Mouse (Mus musculus): ENCODE measurements around the gene Gm13693. TPM values are rescaled to one million over a fixed set of nuclear protein-coding genes. Genes with fewer than 3 reads are reported as not detected.
"Not testable (repeated sequence)": the region's sequence is repeated elsewhere in the genome, so short reads cannot be mapped to it uniquely, and the experiment has no call there.

Gene Gm13693
- not detected in 2 replicates for polyA plus RNA-seq (2012; rRNA removed)

DNA sequence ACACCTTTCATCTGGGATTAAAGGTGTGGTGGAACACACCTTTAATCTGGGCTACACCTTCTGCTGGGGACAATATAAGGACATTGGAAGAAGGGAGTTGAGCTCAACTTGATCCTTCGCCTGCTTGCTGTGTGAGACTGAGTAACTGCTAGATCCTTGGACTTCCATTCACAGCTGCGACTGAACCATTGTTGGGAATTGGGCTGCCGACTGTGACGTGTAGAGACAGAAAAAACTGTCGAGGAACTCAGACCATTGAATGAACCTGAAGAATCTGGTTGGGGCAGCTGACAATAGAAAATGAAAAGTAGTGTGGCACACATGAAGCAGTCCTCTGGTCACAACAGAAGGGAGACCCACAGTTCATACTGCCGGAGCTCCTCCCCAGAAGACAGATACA lies at the start of gene Gm13693:
Gm13693 (plus strand) TSS at position 301 of the 400 bp plus-strand sequence.
- not testable (repeated sequence) for H3K36me3 ChIP-seq (ENCODE audit: control insufficient read depth, insufficient read depth, low read length); H3K27ac ChIP-seq (ENCODE audit: insufficient read depth, low read length); H3K4me3 ChIP-seq (ENCODE audit: extremely low read depth, insufficient read depth, insufficient read length); DNase-seq (ENCODE audit: low read depth in 1 of 2, low spot score in 2 of 2); H3K27me3 ChIP-seq (ENCODE audit: control insufficient read depth, insufficient read depth, low read length); H3K4me1 ChIP-seq (ENCODE audit: control insufficient read depth, insufficient read depth, insufficient read length)
- WGBS, result no CpG with 5 or more reads among the region's 6 CpGs

DNA sequence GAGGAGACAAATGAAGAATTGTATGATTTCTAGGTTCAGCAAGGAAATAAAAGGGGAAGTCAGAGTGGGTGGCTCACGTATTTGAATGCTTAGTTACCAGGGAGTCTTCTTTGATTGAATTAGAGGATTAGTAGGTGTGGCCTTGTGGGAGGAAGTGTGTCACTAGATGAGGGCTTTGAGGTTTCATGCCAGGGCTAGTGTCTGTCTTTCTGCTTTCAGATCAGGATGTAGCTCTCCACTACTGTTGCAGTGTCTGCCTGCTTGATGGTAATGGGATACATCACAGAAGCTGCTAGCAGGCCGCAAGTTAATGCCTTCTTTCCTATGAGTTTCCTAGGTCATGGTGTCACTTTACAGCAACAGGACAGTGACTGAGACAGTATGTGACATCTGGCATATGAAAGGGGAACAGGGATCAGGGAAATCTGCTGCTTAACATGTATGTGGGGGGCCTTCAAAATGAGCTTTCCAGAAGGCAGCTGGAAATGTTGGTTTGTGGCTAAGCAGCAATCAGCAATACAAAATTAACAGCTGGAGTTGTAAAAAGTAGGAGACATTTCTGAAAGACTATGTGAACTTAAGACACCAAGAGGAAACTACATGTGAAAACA lies 31.7 kb upstream of the Gm13693 start:
- peak; percentile 38 to 71 for DNase-seq (ENCODE audit: low read depth in 1 of 2, low spot score in 2 of 2)

DNA sequence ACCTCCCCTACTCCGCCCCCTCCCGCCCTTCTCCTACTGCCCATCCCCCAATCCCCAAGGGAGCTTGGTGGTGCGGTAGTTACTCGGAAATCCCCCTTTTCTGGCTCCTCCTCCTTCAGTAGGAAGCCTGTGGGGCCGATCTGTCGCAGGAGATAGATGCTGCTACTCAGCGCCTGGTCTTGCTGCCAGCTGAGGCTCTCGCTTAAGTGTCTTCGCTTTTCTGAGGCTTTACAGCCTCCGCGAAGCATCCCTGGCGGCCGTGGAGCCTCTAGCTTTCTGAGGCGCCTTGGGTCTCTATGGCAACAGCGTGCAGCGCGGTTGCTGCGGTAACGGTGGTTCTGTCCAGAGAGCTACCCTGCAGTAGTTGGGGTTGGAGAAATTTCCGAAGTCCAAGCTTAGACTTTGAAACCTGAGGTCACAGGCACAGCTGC lies 20.4 kb upstream of the Gm13693 start, which contains the start of gene Zswim2:
Zswim2 (minus strand) TSS at position 298 of the 431 bp plus-strand sequence.
- 3% methylated on average over 20 of the region's 20 CpGs for WGBS
- TF ChIP-seq CTCF (IDR thresholded peaks at IDR 0.05; ENCODE audit: extremely low read depth, insufficient read depth, insufficient read length, insufficient replicate concordance) (no peak), POLR2A (IDR thresholded peaks at IDR 0.05; ENCODE audit: low read depth, low read length) (no peak)
- H3K36me3 ChIP-seq (ENCODE audit: control insufficient read depth, insufficient read depth, low read length), result no peaks in the 10 kb centered on the region
- no peaks in the 10 kb centered on the region for H3K27me3 ChIP-seq (ENCODE audit: control insufficient read depth, insufficient read depth, low read length)
- DNase-seq (ENCODE audit: low read depth in 1 of 2, low spot score in 2 of 2), result peak; percentile 26 to 37
- peaks cover 3% of the 10 kb centered on the region; the same call in 1 of the 2 replicates for H3K4me1 ChIP-seq (ENCODE audit: control insufficient read depth, insufficient read depth, insufficient read length)
- H3K4me3 ChIP-seq (ENCODE audit: extremely low read depth, insufficient read depth, insufficient read length), result peak within 1 kb of the TSS; percentile 17
- H3K27ac ChIP-seq (ENCODE audit: insufficient read depth, low read length), result no peak within 1 kb of the TSS

More for the DNA sequence above, 31.7 kb upstream of the Gm13693 start:
- no peaks in the 10 kb centered on the region for H3K27me3 ChIP-seq (ENCODE audit: control insufficient read depth, insufficient read depth, low read length)
- H3K4me1 ChIP-seq (ENCODE audit: control insufficient read depth, insufficient read depth, insufficient read length), result peaks cover 4% of the 10 kb centered on the region; the same call in 1 of the 2 replicates
- WGBS, result 12% methylated on average over 2 of the region's 2 CpGs
- no peak overlapping the region; the same call in none of the 2 replicates for H3K27ac ChIP-seq (ENCODE audit: insufficient read depth, low read length)
- TF ChIP-seq CTCF (IDR thresholded peaks at IDR 0.05; ENCODE audit: extremely low read depth, insufficient read depth, insufficient read length, insufficient replicate concordance), result no peak
- no peak for TF ChIP-seq POLR2A (IDR thresholded peaks at IDR 0.05; ENCODE audit: low read depth, low read length)
- no peak overlapping the region for H3K4me3 ChIP-seq (ENCODE audit: extremely low read depth, insufficient read depth, insufficient read length)
- H3K36me3 ChIP-seq (ENCODE audit: control insufficient read depth, insufficient read depth, low read length), result no peaks in the 10 kb centered on the region

DNA sequence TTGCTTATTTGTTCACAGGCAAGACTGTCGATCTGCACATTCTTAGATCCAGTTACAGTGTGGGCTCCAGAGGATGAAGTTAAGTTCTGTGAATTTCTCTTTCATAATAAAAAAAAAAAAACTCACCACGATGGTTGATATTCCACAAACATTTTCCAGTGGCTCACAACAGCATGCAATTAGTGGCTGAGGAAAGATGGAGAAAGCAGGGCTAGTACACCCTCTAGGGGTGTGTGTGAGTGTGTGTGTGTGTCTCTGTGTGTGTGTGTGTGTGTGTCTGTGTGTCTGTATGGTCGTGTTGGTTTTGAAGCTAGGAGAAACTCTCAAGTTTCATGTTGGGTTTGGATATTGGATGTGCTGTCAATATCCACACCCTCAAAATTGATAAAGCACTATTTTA lies 19.9 kb upstream of the Gm13693 start:
- WGBS, result 13% methylated on average over 3 of the region's 3 CpGs
- no peak for DNase-seq (ENCODE audit: low read depth in 1 of 2, low spot score in 2 of 2)
- TF ChIP-seq CTCF (IDR thresholded peaks at IDR 0.05; ENCODE audit: extremely low read depth, insufficient read depth, insufficient read length, insufficient replicate concordance), result no peak
- no peak for TF ChIP-seq POLR2A (IDR thresholded peaks at IDR 0.05; ENCODE audit: low read depth, low read length)
- peaks cover 3% of the 10 kb centered on the region; the same call in 1 of the 2 replicates for H3K4me1 ChIP-seq (ENCODE audit: control insufficient read depth, insufficient read depth, insufficient read length)
- no peaks in the 10 kb centered on the region for H3K27me3 ChIP-seq (ENCODE audit: control insufficient read depth, insufficient read depth, low read length)
- H3K27ac ChIP-seq (ENCODE audit: insufficient read depth, low read length), result no peak overlapping the region
- H3K4me3 ChIP-seq (ENCODE audit: extremely low read depth, insufficient read depth, insufficient read length), result peak overlapping the region; percentile 17; the same call in 1 of the 2 replicates
- no peaks in the 10 kb centered on the region for H3K36me3 ChIP-seq (ENCODE audit: control insufficient read depth, insufficient read depth, low read length)

DNA sequence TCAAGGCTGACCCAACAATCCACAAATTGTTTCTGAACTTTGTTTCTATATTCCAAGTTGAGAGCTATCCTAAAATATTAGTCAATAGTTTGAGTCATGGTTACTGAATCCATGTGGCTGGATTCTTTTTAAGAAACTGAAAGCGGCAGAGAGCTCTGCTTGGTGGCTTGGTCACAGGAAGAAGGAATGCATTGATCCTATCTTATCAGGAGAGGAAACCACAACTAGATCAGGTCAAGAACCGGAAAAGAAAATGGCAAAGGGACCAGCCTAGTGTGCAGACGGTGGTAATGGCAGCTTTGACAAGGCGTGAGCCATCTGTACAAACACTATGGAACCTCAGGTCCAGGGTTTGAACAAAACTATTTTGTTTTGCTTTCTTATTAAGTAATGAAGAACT lies 19.5 kb upstream of the Gm13693 start:
- Histone ChIP-seq H3K27me3 (ENCODE audit: control insufficient read depth, insufficient read depth, low read length) (no peaks in the 10 kb centered on the region), H3K36me3 (ENCODE audit: control insufficient read depth, insufficient read depth, low read length) (no peaks in the 10 kb centered on the region), H3K27ac (ENCODE audit: insufficient read depth, low read length) (no peak overlapping the region), H3K4me1 (ENCODE audit: control insufficient read depth, insufficient read depth, insufficient read length) (peaks cover 3% of the 10 kb centered on the region; the same call in 1 of the 2 replicates), H3K4me3 (ENCODE audit: extremely low read depth, insufficient read depth, insufficient read length) (no peak overlapping the region)
- TF ChIP-seq POLR2A (IDR thresholded peaks at IDR 0.05; ENCODE audit: low read depth, low read length), result no peak
- TF ChIP-seq CTCF (IDR thresholded peaks at IDR 0.05; ENCODE audit: extremely low read depth, insufficient read depth, insufficient read length, insufficient replicate concordance), result no peak
- 35% methylated on average over 4 of the region's 4 CpGs for WGBS
- DNase-seq (ENCODE audit: low read depth in 1 of 2, low spot score in 2 of 2), result no peak

DNA sequence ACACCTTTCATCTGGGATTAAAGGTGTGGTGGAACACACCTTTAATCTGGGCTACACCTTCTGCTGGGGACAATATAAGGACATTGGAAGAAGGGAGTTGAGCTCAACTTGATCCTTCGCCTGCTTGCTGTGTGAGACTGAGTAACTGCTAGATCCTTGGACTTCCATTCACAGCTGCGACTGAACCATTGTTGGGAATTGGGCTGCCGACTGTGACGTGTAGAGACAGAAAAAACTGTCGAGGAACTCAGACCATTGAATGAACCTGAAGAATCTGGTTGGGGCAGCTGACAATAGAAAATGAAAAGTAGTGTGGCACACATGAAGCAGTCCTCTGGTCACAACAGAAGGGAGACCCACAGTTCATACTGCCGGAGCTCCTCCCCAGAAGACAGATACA lies 5.9 kb upstream of the Gm13693 start, which contains the start of gene Gm13698:
Gm13698 (plus strand) TSS at position 301 of the 400 bp plus-strand sequence.
- not testable (repeated sequence) for DNase-seq (ENCODE audit: low read depth in 1 of 2, low spot score in 2 of 2); H3K4me3 ChIP-seq (ENCODE audit: extremely low read depth, insufficient read depth, insufficient read length); H3K36me3 ChIP-seq (ENCODE audit: control insufficient read depth, insufficient read depth, low read length); H3K27me3 ChIP-seq (ENCODE audit: control insufficient read depth, insufficient read depth, low read length); H3K27ac ChIP-seq (ENCODE audit: insufficient read depth, low read length); H3K4me1 ChIP-seq (ENCODE audit: control insufficient read depth, insufficient read depth, insufficient read length)
- WGBS, result no CpG with 5 or more reads among the region's 6 CpGs

DNA sequence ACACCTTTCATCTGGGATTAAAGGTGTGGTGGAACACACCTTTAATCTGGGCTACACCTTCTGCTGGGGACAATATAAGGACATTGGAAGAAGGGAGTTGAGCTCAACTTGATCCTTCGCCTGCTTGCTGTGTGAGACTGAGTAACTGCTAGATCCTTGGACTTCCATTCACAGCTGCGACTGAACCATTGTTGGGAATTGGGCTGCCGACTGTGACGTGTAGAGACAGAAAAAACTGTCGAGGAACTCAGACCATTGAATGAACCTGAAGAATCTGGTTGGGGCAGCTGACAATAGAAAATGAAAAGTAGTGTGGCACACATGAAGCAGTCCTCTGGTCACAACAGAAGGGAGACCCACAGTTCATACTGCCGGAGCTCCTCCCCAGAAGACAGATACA lies 5.7 kb downstream of the Gm13693 start, which contains the start of gene Gm13695:
Gm13695 (plus strand) TSS at position 301 of the 400 bp plus-strand sequence.
- WGBS, result no CpG with 5 or more reads among the region's 6 CpGs
- not testable (repeated sequence) for H3K36me3 ChIP-seq (ENCODE audit: control insufficient read depth, insufficient read depth, low read length); H3K27me3 ChIP-seq (ENCODE audit: control insufficient read depth, insufficient read depth, low read length); DNase-seq (ENCODE audit: low read depth in 1 of 2, low spot score in 2 of 2); H3K4me1 ChIP-seq (ENCODE audit: control insufficient read depth, insufficient read depth, insufficient read length); H3K27ac ChIP-seq (ENCODE audit: insufficient read depth, low read length); H3K4me3 ChIP-seq (ENCODE audit: extremely low read depth, insufficient read depth, insufficient read length)

DNA sequence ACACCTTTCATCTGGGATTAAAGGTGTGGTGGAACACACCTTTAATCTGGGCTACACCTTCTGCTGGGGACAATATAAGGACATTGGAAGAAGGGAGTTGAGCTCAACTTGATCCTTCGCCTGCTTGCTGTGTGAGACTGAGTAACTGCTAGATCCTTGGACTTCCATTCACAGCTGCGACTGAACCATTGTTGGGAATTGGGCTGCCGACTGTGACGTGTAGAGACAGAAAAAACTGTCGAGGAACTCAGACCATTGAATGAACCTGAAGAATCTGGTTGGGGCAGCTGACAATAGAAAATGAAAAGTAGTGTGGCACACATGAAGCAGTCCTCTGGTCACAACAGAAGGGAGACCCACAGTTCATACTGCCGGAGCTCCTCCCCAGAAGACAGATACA lies 11.5 kb downstream of the Gm13693 start, which contains the start of gene Gm13696:
Gm13696 (plus strand) TSS at position 301 of the 400 bp plus-strand sequence.
- H3K36me3 ChIP-seq (ENCODE audit: control insufficient read depth, insufficient read depth, low read length); H3K27me3 ChIP-seq (ENCODE audit: control insufficient read depth, insufficient read depth, low read length); DNase-seq (ENCODE audit: low read depth in 1 of 2, low spot score in 2 of 2); H3K4me1 ChIP-seq (ENCODE audit: control insufficient read depth, insufficient read depth, insufficient read length); H3K27ac ChIP-seq (ENCODE audit: insufficient read depth, low read length); H3K4me3 ChIP-seq (ENCODE audit: extremely low read depth, insufficient read depth, insufficient read length): not testable (repeated sequence)
- no CpG with 5 or more reads among the region's 6 CpGs for WGBS

DNA sequence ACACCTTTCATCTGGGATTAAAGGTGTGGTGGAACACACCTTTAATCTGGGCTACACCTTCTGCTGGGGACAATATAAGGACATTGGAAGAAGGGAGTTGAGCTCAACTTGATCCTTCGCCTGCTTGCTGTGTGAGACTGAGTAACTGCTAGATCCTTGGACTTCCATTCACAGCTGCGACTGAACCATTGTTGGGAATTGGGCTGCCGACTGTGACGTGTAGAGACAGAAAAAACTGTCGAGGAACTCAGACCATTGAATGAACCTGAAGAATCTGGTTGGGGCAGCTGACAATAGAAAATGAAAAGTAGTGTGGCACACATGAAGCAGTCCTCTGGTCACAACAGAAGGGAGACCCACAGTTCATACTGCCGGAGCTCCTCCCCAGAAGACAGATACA lies 17.3 kb downstream of the Gm13693 start, which contains the start of gene Gm13694:
Gm13694 (plus strand) TSS at position 301 of the 400 bp plus-strand sequence.
- not testable (repeated sequence) for H3K27me3 ChIP-seq (ENCODE audit: control insufficient read depth, insufficient read depth, low read length); H3K27ac ChIP-seq (ENCODE audit: insufficient read depth, low read length); H3K4me3 ChIP-seq (ENCODE audit: extremely low read depth, insufficient read depth, insufficient read length); H3K4me1 ChIP-seq (ENCODE audit: control insufficient read depth, insufficient read depth, insufficient read length); DNase-seq (ENCODE audit: low read depth in 1 of 2, low spot score in 2 of 2); H3K36me3 ChIP-seq (ENCODE audit: control insufficient read depth, insufficient read depth, low read length)
- no CpG with 5 or more reads among the region's 6 CpGs for WGBS

DNA sequence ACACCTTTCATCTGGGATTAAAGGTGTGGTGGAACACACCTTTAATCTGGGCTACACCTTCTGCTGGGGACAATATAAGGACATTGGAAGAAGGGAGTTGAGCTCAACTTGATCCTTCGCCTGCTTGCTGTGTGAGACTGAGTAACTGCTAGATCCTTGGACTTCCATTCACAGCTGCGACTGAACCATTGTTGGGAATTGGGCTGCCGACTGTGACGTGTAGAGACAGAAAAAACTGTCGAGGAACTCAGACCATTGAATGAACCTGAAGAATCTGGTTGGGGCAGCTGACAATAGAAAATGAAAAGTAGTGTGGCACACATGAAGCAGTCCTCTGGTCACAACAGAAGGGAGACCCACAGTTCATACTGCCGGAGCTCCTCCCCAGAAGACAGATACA lies 23.1 kb downstream of the Gm13693 start, which contains the start of gene Gm13697:
Gm13697 (plus strand) TSS at position 301 of the 400 bp plus-strand sequence.
- not testable (repeated sequence) for DNase-seq (ENCODE audit: low read depth in 1 of 2, low spot score in 2 of 2); H3K27ac ChIP-seq (ENCODE audit: insufficient read depth, low read length); H3K4me1 ChIP-seq (ENCODE audit: control insufficient read depth, insufficient read depth, insufficient read length); H3K36me3 ChIP-seq (ENCODE audit: control insufficient read depth, insufficient read depth, low read length); H3K27me3 ChIP-seq (ENCODE audit: control insufficient read depth, insufficient read depth, low read length); H3K4me3 ChIP-seq (ENCODE audit: extremely low read depth, insufficient read depth, insufficient read length)
- WGBS, result no CpG with 5 or more reads among the region's 6 CpGs
